Mouse (Mus musculus) hindbrain, embryonic 10.5 days (tissue): ENCODE data around the gene Lingo1. TPM values are rescaled to one million over a fixed set of nuclear protein-coding genes. Genes with fewer than 3 reads are reported as not detected.

ENCODE experiments used
- DNase-seq: peaks from one replicate; pipeline ENCODE4 v3.0.0-alpha.2; 2017; ENCODE audit warnings: low spot score
- H3K27ac ChIP-seq: fragments of 300-500 bp; sonication (generic); 2 replicates; pipeline ENCODE4 v1.5.1; 2016; ENCODE audit warnings: mild to moderate bottlenecking, moderate library complexity
- H3K27me3 ChIP-seq: fragments of 300-500 bp; sonication (generic); 2 replicates; pipeline ENCODE4 v1.6.1; 2016; ENCODE audit warnings: mild to moderate bottlenecking; ENCODE audit not compliant: poor library complexity, insufficient read depth, severe bottlenecking
- H3K36me3 ChIP-seq: fragments of 300-500 bp; sonication (generic); 2 replicates; pipeline ENCODE4 v1.6.1; 2016; ENCODE audit warnings: mild to moderate bottlenecking, moderate library complexity
- H3K4me1 ChIP-seq: fragments of 300-500 bp; sonication (generic); replicated peaks from 2 replicates; pipeline ENCODE4 v1.6.1; 2016; ENCODE audit warnings: mild to moderate bottlenecking
- H3K4me3 ChIP-seq: fragments of 300-500 bp; sonication (generic); 2 replicates; pipeline ENCODE4 v1.5.1; 2016; ENCODE audit warnings: mild to moderate bottlenecking, moderate library complexity
- H3K9me3 ChIP-seq: fragments of 300-500 bp; sonication (generic); 2 replicates; pipeline ENCODE4 v1.6.1; 2016; ENCODE audit warnings: mild to moderate bottlenecking, moderate library complexity
- WGBS: fragments of 180-500 bp; shearing (Covaris S2); methylation state at CpG from one replicate; pipeline ENCODE4 v1.1.7; 2016; 5-methylcytosine and 5-hydroxymethylcytosine counted together
- polyA plus RNA-seq: library from polyadenylated mRNA; unstranded; fragments of >200 nt; fragmentation: Nextera tagmentation; extraction: Ambion mirVana; gene quantifications from 2 replicates; pipeline ENCODE4 v1.2.1, GENCODE M21; 2016

The Lingo1 gene
- polyA plus RNA-seq, 1 experiment from 2014 or later: 9.9 TPM

DNA sequence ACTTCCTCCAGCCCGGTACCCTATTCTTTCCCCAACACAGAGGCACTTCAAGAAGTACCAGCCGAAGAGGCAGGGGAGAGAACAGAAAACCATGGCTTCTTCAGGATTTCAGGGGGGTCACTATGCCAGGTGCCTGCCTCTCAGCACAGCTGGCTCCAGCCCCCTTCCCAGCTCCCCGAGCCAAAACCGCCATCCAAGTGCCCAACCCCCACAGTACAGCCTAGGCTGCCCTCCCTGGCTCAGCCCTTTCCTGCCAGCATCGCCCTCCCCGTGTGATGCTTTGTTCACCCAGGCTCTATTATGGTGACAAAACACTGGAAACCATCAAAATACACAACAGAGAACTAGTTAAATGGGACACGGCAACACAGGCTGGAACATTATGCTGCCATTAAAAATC is 22.6 kb downstream of the Lingo1 start:
- no peak for DNase-seq
- no peak overlapping the region for H3K27ac ChIP-seq
- H3K27me3 ChIP-seq: peaks cover 9% of the 10 kb centered on the region
- WGBS: 82% methylated on average over 7 of the region's 7 CpGs
- no peak overlapping the region for H3K4me3 ChIP-seq
- no peaks in the 10 kb centered on the region for H3K9me3 ChIP-seq
- peaks cover 20% of the 10 kb centered on the region for H3K4me1 ChIP-seq
- H3K36me3 ChIP-seq: no peaks in the 10 kb centered on the region

- WGBS: 86% methylated on average over 9 of the region's 9 CpGs
- no peaks in the 10 kb centered on the region for H3K36me3 ChIP-seq
- no peak overlapping the region for H3K4me3 ChIP-seq
- no peaks in the 10 kb centered on the region for H3K27me3 ChIP-seq
- H3K9me3 ChIP-seq: no peaks in the 10 kb centered on the region
- H3K4me1 ChIP-seq: peaks cover 10% of the 10 kb centered on the region
- H3K27ac ChIP-seq: no peak overlapping the region
- DNase-seq: no peak
Observed at GRCm38 (mm10) chr9:56767653-56768136, 28.6 kb downstream of the Lingo1 start.

DNA sequence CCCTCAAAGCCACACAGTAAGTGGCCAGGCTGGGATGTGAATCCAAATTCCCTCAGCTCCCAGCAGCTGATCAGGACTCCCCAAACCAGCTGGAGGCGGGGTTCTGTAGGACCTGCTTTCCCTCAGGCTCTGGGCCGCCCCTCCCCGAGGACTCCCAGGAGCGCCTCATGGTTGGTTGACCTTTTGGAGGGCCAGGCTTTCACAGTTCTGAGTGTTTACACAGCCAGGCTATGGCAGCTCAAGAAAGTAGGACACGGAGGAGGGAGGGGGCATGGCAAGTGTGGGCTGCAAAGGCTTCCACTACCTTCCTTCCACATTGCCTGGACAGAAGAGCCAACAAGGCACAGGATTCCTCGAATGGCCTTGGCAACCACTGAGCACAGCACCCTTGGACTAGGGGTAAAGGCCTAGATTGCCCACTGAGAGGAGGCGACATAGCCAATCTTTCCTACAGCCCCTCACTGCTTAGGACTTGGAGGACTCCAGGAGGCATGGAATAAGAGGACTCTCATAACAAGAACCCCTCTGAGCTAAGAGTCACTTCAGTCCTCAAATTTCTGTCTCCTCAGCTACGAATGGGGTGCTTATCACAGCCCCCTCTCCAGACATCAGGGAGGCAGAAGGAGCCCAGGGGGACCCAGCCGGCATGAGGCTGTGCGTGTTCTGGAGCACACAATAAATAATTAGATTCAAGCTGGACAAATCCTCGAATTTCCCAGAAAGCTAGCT is 29.5 kb downstream of the Lingo1 start:
- no peak overlapping the region for H3K4me3 ChIP-seq
- no peaks in the 10 kb centered on the region for H3K9me3 ChIP-seq
- H3K36me3 ChIP-seq: no peaks in the 10 kb centered on the region
- 62% methylated on average over 11 of the region's 11 CpGs for WGBS
- DNase-seq: no peak
- no peak overlapping the region for H3K27ac ChIP-seq
- H3K27me3 ChIP-seq: no peaks in the 10 kb centered on the region
- H3K4me1 ChIP-seq: peaks cover 10% of the 10 kb centered on the region

DNA sequence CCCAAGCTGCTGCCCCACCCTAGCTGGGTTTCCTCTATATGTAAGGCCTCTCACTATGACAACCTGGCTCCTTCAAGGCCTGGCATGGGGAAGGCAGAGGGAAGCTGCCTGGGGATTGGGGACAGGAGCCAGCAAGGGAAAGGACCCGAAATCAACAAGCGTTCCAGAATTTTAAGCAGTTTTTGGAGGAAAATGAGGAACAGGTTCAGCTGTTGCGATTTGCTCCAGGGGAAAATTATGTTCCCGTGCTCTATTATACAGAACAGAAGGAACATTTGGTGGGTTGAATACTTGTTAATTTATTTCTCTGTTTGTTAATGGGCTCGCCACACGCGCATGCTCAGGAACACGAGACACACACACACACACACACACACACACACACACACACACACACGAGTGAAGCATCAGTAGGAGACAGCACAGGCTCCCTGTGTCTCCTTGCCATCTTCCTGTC is 34.1 kb downstream of the Lingo1 start:
- Histone ChIP-seq H3K4me3 (no peak overlapping the region), H3K4me1 (peaks cover 30% of the 10 kb centered on the region), H3K36me3 (no peaks in the 10 kb centered on the region), H3K27ac (no peak overlapping the region), H3K9me3 (no peaks in the 10 kb centered on the region), H3K27me3 (no peaks in the 10 kb centered on the region)
- WGBS: 92% methylated on average over 9 of the region's 9 CpGs
- DNase-seq: no peak

DNA sequence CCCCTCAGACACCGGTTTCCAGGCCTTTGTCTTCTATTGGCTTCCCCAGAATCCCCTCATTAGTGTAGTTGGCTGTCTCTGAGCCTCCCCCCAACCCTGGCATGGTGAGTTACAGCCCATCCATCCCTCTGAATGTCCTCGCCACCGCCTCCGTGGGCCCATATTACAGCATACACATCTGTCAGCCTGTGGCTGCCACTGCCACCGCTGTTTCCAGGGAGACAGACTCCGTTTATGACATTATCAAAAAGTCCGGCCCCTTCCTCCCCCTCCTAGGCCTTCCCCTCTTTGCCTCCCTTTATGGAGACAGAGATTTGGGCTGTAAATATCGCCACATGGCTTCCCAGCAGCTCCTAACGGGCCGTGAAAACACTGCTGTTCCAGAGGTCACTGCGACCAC is 38.5 kb downstream of the Lingo1 start:
- Histone ChIP-seq H3K27me3 (0 out of 2 replicates have a peak, but pooled peaks cover 6% of the 10 kb centered on the region), H3K9me3 (no peaks in the 10 kb centered on the region), H3K4me3 (no peak overlapping the region), H3K36me3 (no peaks in the 10 kb centered on the region), H3K27ac (0 out of 2 replicates have a peak overlapping the region, but pooled peaks have one; percentile 41), H3K4me1 (peaks cover 23% of the 10 kb centered on the region)
- 46% methylated on average over 11 of the region's 11 CpGs for WGBS
- peak; percentile 15 for DNase-seq

GRCm38 (mm10) chr9:56755119-56755518 is 41.1 kb downstream of the Lingo1 start:
- Histone ChIP-seq H3K27ac (no peak overlapping the region), H3K36me3 (no peaks in the 10 kb centered on the region), H3K4me3 (no peak overlapping the region), H3K4me1 (peaks cover 17% of the 10 kb centered on the region), H3K27me3 (0 out of 2 replicates have a peak, but pooled peaks cover 6% of the 10 kb centered on the region), H3K9me3 (no peaks in the 10 kb centered on the region)
- no peak for DNase-seq
- WGBS: 90% methylated on average over 5 of the region's 5 CpGs

DNA sequence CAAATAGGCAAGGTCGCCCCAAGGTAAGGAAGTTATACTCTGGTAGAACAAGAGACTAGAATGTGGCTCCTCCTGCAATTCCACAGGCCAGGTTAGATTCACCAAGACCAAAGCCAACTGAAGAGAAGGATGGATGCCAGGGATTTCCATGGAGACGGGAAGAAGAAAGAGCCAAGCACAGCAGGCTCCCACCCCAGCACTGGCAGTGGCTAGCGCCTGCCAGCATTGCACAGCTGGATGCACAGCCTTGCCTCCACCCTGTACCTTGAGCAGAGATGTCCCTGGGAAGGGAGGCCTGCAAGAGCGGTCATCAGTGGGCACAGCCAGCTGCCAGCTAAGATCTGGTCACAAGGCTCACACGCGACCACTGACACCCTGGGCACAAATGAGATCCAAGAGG is 42.9 kb downstream of the Lingo1 start:
- Histone ChIP-seq H3K9me3 (no peaks in the 10 kb centered on the region), H3K27me3 (peaks cover 6% of the 10 kb centered on the region; the same call in 1 of the 2 replicates), H3K4me3 (no peak overlapping the region), H3K4me1 (peaks cover 14% of the 10 kb centered on the region), H3K27ac (no peak overlapping the region), H3K36me3 (no peaks in the 10 kb centered on the region)
- 70% methylated on average over 6 of the region's 6 CpGs for whole genome bisulfite sequencing
- no peak for DNase-seq

DNA sequence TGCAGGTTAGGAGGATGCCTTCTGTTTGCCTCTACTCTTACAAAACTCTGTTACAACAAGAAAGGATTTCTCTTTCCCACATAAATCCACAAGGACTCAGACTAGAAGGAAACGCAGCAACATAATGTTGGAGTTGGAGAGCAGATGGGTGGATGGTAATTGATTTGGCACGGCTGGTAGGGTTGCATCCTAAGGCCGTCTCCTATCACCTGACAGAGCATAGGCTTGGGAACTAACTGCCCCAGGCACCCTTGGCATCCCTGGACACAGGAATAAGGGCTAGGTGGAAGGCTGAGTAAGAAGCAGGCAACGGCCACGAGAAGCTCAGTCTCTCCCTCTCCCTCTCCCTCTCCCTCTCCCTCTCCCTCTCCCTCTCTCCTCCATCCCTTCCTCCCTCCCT is 48.2 kb downstream of the Lingo1 start:
- WGBS: 77% methylated on average over 5 of the region's 5 CpGs
- DNase-seq: no peak

DNA sequence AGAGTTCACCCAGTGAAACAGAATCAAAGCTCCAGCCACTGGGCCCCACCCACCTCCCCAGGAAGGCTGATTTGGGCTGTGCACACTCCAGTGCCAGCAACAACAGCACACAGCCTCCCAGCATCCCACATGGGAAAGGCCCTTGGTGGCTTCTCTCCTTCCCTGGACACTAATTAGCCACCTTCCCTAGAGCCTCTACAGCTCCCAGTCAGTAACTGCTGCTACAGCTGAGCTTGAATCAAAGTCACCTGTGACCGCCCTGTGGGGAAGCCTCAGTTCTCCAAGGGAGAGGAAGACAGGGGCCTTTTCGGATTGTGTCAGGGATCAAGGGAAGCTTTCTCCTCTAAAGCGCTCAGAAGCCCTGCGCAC is 49.4 kb downstream of the Lingo1 start:
- no peak overlapping the region for H3K27ac ChIP-seq
- no peaks in the 10 kb centered on the region; the same call in 1 of the 2 replicates for H3K27me3 ChIP-seq
- 59% methylated on average over 4 of the region's 4 CpGs for WGBS
- no peaks in the 10 kb centered on the region for H3K36me3 ChIP-seq
- H3K9me3 ChIP-seq: no peaks in the 10 kb centered on the region
- DNase-seq: no peak
- H3K4me3 ChIP-seq: no peak overlapping the region
- H3K4me1 ChIP-seq: peaks cover 9% of the 10 kb centered on the region

More for the DNA sequence above, 48.2 kb downstream of the Lingo1 start:
- Histone ChIP-seq H3K4me3 (no peak overlapping the region), H3K27me3 (no peaks in the 10 kb centered on the region; the same call in 1 of the 2 replicates), H3K9me3 (no peaks in the 10 kb centered on the region), H3K4me1 (peaks cover 9% of the 10 kb centered on the region), H3K36me3 (no peaks in the 10 kb centered on the region), H3K27ac (no peak overlapping the region)

GRCm38 (mm10) chr9:56746195-56746925 is 49.9 kb downstream of the Lingo1 start:
- Histone ChIP-seq H3K27me3 (no peaks in the 10 kb centered on the region; the same call in 1 of the 2 replicates), H3K4me3 (no peak overlapping the region), H3K27ac (no peak overlapping the region), H3K9me3 (no peaks in the 10 kb centered on the region), H3K4me1 (peaks cover 9% of the 10 kb centered on the region), H3K36me3 (no peaks in the 10 kb centered on the region)
- no peak for DNase-seq
- WGBS: 80% methylated on average over 14 of the region's 14 CpGs

DNA sequence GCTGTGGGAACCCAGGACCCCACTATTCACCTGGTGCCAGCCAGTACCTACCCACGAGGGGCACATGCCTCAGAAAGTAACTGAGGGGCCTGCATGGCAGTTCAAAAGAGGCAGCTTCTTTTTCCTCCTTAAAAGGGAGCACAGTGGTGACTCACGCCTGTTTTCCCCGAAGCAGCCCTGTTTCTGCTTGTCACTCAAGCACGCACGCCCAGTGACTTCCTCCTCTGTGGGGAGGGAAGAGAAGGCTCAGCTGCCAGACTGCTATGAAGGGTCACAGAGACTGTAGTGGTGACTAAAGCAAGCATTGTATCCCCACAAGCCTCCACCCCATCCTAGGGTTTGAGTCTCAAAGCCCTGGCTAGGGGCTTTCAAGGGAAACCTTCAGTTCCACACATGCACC is 51.9 kb downstream of the Lingo1 start:
- no peak overlapping the region for H3K27ac ChIP-seq
- no peaks in the 10 kb centered on the region for H3K9me3 ChIP-seq
- DNase-seq: no peak
- no peaks in the 10 kb centered on the region; the same call in 1 of the 2 replicates for H3K27me3 ChIP-seq
- no peak overlapping the region for H3K4me3 ChIP-seq
- peaks cover 9% of the 10 kb centered on the region for H3K4me1 ChIP-seq
- H3K36me3 ChIP-seq: no peaks in the 10 kb centered on the region
- WGBS: 49% methylated on average over 5 of the region's 5 CpGs

DNA sequence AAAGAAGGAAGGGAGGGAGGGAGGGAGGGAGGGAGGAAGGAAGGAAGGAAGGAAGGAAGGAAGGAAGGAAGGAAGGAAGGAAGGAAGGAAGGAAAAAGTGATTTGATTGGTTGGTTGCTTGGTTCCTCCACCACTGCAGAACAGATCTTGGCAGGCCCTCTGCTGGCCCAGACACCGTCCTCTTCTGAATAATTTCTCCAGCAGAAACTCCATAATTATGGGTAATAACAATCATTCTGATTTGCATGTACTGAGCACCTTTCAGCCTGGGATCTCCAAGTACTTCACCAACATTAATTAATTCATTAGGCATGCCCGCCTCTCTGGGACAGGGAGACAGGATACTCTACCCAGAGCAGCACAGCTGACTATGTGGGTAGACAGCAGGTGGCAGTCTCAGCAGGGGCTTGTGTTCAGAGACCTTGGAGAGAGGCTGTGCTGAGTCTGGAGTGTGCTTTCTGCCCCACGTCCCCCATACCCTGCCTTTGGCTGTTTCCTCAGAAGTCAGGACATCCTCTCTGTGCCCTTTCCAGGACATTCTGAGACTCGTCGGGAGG is 57.0 kb downstream of the Lingo1 start:
- WGBS: 72% methylated on average over 5 of the region's 5 CpGs
- H3K27ac ChIP-seq: no peak overlapping the region
- H3K4me1 ChIP-seq: peaks cover 4% of the 10 kb centered on the region; the same call in 1 of the 2 replicates
- H3K27me3 ChIP-seq: no peaks in the 10 kb centered on the region
- no peaks in the 10 kb centered on the region for H3K9me3 ChIP-seq
- DNase-seq: no peak
- no peaks in the 10 kb centered on the region for H3K36me3 ChIP-seq
- H3K4me3 ChIP-seq: no peak overlapping the region
